Mouse (Mus musculus): ENCODE results near the gene Wdfy1. TPM values are rescaled to one million over a fixed set of nuclear protein-coding genes. Genes with fewer than 3 reads are reported as not detected.

The Wdfy1 gene
- total and polyA plus RNA-seq, 3 experiments: 14.0 to 15.8 (median 14.9) TPM

DNA sequence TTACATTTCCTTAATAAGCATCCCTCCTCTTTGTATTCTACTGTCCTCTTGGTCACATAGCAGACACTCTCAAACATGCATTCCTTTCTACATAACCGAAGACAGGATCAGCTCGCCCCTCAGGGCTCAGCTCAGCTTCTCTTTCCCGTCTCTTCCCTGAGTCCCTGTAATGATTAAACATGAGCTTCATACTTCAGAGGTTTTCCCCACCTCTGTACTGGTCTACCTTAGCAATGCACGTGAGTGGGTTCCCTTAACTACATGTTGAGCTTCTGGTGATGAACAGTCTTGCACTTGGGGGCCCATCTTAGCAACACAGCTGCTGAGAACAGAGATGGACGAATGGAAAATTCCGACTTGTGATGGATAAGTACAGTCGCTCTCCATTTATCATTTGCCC lies 116.3 kb downstream of the Wdfy1 start:
- WGBS: 78% methylated on average over 7 of the region's 7 CpGs
- Histone ChIP-seq H3K9ac (ENCODE audit: low read depth, low read length) (no peak overlapping the region), H3K27me3 (ENCODE audit: control insufficient read depth, insufficient read depth, low read length) (no peaks in the 10 kb centered on the region), H3K36me3 (ENCODE audit: control insufficient read depth, insufficient read depth, low read length) (no peaks in the 10 kb centered on the region), H3K4me3 (no peak overlapping the region), H3K27ac (no peak overlapping the region), H3K4me1 (ENCODE audit: control insufficient read depth, insufficient read depth, low read length) (no peaks in the 10 kb centered on the region), H3K79me2 (replicated peaks; ENCODE audit: control insufficient read depth, insufficient read depth, low read length) (no peaks in the 10 kb centered on the region)
- intact Hi-C loops (cut with DNase I): no loop called here
- DNase-seq: no peak
- TF ChIP-seq CTCF (IDR thresholded peaks at IDR 0.05): no peak
- no peak for TF ChIP-seq POLR2A (IDR thresholded peaks at IDR 0.05; ENCODE audit: insufficient read depth, low read depth, low read length)
- TF ChIP-seq EP300 (IDR thresholded peaks at IDR 0.05; ENCODE audit: insufficient read depth, low read depth, low read length): no peak

DNA sequence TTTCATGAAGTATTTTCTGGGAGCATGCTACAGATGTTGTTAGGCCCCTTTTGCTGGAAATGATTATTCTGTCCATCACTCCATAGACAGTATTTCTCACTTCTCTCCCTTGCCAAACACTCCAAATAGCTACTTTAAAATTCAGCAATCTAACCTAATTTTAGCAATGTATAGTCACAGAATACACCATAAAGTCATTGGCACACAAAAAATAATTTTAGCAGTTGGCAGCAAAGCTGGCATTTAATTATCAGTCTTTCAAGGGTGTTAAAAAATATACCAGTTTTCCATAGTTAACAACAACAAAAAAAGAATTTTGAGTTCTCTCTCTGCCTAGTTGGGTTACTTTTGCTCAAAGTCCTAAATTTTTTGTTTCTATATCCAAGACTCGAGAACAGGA lies 118.5 kb downstream of the Wdfy1 start:
- DNase-seq: no peak
- TF ChIP-seq POLR2A (IDR thresholded peaks at IDR 0.05; ENCODE audit: insufficient read depth, low read depth, low read length) (no peak), EP300 (IDR thresholded peaks at IDR 0.05; ENCODE audit: insufficient read depth, low read depth, low read length) (no peak), CTCF (IDR thresholded peaks at IDR 0.05) (no peak)
- 68% methylated on average over 1 of the region's 1 CpGs for WGBS
- Histone ChIP-seq H3K4me3 (no peak overlapping the region), H3K27ac (no peak overlapping the region), H3K36me3 (ENCODE audit: control insufficient read depth, insufficient read depth, low read length) (no peaks in the 10 kb centered on the region), H3K9ac (ENCODE audit: low read depth, low read length) (no peak overlapping the region), H3K27me3 (ENCODE audit: control insufficient read depth, insufficient read depth, low read length) (no peaks in the 10 kb centered on the region), H3K4me1 (ENCODE audit: control insufficient read depth, insufficient read depth, low read length) (no peaks in the 10 kb centered on the region), H3K79me2 (replicated peaks; ENCODE audit: control insufficient read depth, insufficient read depth, low read length) (no peaks in the 10 kb centered on the region)
- intact Hi-C loops (cut with DNase I): no loop called here

DNA sequence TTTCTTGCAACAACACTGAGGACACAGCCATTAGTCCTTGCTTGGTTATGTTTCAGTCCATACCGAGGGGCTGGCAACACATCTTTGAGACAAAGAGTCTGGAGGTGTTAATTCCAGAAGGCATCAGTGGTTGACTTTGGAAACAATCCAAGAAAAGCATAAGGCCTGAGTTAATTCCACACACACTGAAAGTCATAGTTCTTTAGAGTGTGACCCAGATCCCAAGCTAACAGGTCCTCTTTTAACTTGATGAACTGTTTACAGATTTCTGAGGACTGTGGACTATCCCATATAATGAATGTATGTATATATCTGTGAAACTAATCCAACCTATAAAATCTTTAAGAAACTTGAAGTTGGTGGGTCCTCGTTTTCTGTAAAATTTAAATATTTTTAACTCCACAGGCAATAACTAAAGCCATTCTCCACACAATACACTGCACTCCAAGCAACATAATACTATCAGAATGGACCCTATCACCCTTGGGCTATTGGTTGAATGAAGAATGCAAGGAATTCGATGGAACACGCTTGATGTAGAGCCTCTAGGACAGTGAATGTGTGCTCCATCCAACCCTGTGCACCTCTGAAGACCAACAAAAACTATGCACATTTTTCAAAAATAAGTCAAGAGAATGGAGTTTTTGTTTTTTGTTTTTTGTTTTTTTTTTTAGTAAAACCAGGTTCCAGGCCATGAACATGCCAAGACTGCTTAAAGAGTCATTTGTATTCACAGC lies 120.0 kb downstream of the Wdfy1 start:
- no peaks in the 10 kb centered on the region for H3K36me3 ChIP-seq (ENCODE audit: control insufficient read depth, insufficient read depth, low read length)
- intact Hi-C loops (cut with DNase I): no loop called here
- H3K79me2 ChIP-seq (replicated peaks; ENCODE audit: control insufficient read depth, insufficient read depth, low read length): no peaks in the 10 kb centered on the region
- H3K27ac ChIP-seq: no peak overlapping the region
- H3K4me3 ChIP-seq: no peak overlapping the region
- no peaks in the 10 kb centered on the region for H3K4me1 ChIP-seq (ENCODE audit: control insufficient read depth, insufficient read depth, low read length)
- H3K9ac ChIP-seq (ENCODE audit: low read depth, low read length): no peak overlapping the region
- no peaks in the 10 kb centered on the region for H3K27me3 ChIP-seq (ENCODE audit: control insufficient read depth, insufficient read depth, low read length)
- 52% methylated on average over 4 of the region's 4 CpGs for WGBS
- no peak for DNase-seq
- no peak for TF ChIP-seq EP300 (IDR thresholded peaks at IDR 0.05; ENCODE audit: insufficient read depth, low read depth, low read length)
- no peak for TF ChIP-seq CTCF (IDR thresholded peaks at IDR 0.05)
- no peak for TF ChIP-seq POLR2A (IDR thresholded peaks at IDR 0.05; ENCODE audit: insufficient read depth, low read depth, low read length)

DNA sequence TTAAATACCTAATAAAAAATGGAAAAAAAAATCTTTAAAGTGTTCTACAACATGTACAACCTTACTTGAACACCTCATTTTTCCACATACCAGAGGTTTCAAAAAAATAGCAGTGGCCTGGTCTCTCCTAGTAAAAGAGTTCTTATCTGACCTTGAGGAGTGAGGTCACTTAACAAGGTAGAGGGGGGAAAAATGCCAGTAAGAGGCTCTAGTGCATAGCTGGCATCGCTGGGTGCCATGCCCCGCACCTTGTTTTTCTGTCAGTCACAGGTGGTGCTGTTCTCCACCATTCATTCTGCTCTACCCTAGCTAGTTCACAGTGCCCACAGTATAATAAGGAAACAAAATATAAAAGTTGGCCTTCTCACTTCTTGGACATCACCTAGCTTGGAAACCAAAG lies 121.0 kb downstream of the Wdfy1 start:
- Histone ChIP-seq H3K9ac (ENCODE audit: low read depth, low read length) (no peak overlapping the region), H3K79me2 (replicated peaks; ENCODE audit: control insufficient read depth, insufficient read depth, low read length) (no peaks in the 10 kb centered on the region), H3K36me3 (ENCODE audit: control insufficient read depth, insufficient read depth, low read length) (no peaks in the 10 kb centered on the region), H3K4me3 (no peak overlapping the region), H3K27ac (no peak overlapping the region), H3K4me1 (ENCODE audit: control insufficient read depth, insufficient read depth, low read length) (no peaks in the 10 kb centered on the region), H3K27me3 (ENCODE audit: control insufficient read depth, insufficient read depth, low read length) (no peaks in the 10 kb centered on the region)
- no peak for TF ChIP-seq CTCF (IDR thresholded peaks at IDR 0.05)
- no peak for TF ChIP-seq EP300 (IDR thresholded peaks at IDR 0.05; ENCODE audit: insufficient read depth, low read depth, low read length)
- TF ChIP-seq POLR2A (IDR thresholded peaks at IDR 0.05; ENCODE audit: insufficient read depth, low read depth, low read length): no peak
- no peak for DNase-seq
- intact Hi-C loops (cut with DNase I): no loop called here
- WGBS: 95% methylated on average over 2 of the region's 2 CpGs

Other genes starting within 250 kb of the Wdfy1 start
- under 1 TPM; 0.20 to 0.29 TPM for gene Ap1s3, start 104.2 kb downstream of the Wdfy1 start, total RNA-seq (2021)
- gene Ap1s3, start 104.2 kb downstream of the Wdfy1 start, polyA plus RNA-seq (2012; rRNA removed): 0.12 and 2.9 TPM in 2 replicates
- 10 to 100 TPM; 61.5 to 66.6 TPM for gene Mrpl44, start 125 bp downstream of the Wdfy1 start, total RNA-seq (2021)
- gene Mrpl44, start 125 bp downstream of the Wdfy1 start, polyA plus RNA-seq (2012; rRNA removed): 29.4 and 34.1 TPM in 2 replicates
- gene Serpine2, start 85.0 kb upstream of the Wdfy1 start, total RNA-seq (2021): 10 to 100 TPM; 18.1 to 24.9 TPM
- 28.4 and 40.6 TPM in 2 replicates for gene Serpine2, start 85.0 kb upstream of the Wdfy1 start, polyA plus RNA-seq (2012; rRNA removed)

Data from heart, adult 2 months (tissue).